Mouse (Mus musculus): ENCODE measurements around the gene Strap.
"Not testable (repeated sequence)": the region's sequence is repeated elsewhere in the genome, so short reads cannot be mapped to it uniquely, and the experiment has no call there.

Strap gene

GRCm38 (mm10) chr6:137734846-137735609 lies at the start of gene Strap:
Strap (plus strand) TSS chr6:137735078.
- peak; percentile 98 for DNase-seq (ENCODE audit: low read depth, low spot score)

- no peak for DNase-seq (ENCODE audit: low read depth, low spot score)
Observed at GRCm38 (mm10) chr6:137687667-137688066, 47.2 kb upstream of the Strap start.

GRCm38 (mm10) chr6:137688079-137688478 lies 46.8 kb upstream of the Strap start:
- no peak for DNase-seq (ENCODE audit: low read depth, low spot score)

GRCm38 (mm10) chr6:137688506-137689105 lies 46.3 kb upstream of the Strap start:
- no peak for DNase-seq (ENCODE audit: low read depth, low spot score)

GRCm38 (mm10) chr6:137690550-137691119 lies 44.2 kb upstream of the Strap start:
- DNase-seq (ENCODE audit: low read depth, low spot score), result no peak

GRCm38 (mm10) chr6:137694310-137694709 lies 40.6 kb upstream of the Strap start:
- DNase-seq (ENCODE audit: low read depth, low spot score), result no peak

GRCm38 (mm10) chr6:137695046-137695445 lies 39.8 kb upstream of the Strap start:
- no peak for DNase-seq (ENCODE audit: low read depth, low spot score)

- no peak for DNase-seq (ENCODE audit: low read depth, low spot score)
Observed at GRCm38 (mm10) chr6:137696445-137697204, 38.3 kb upstream of the Strap start.

- DNase-seq (ENCODE audit: low read depth, low spot score), result no peak
Observed at GRCm38 (mm10) chr6:137699434-137699833, 35.4 kb upstream of the Strap start.

- no peak for DNase-seq (ENCODE audit: low read depth, low spot score)
Observed at GRCm38 (mm10) chr6:137702186-137702585, 32.7 kb upstream of the Strap start.

GRCm38 (mm10) chr6:137702918-137703317 lies 32.0 kb upstream of the Strap start:
- no peak for DNase-seq (ENCODE audit: low read depth, low spot score)

GRCm38 (mm10) chr6:137703431-137703830 lies 31.4 kb upstream of the Strap start:
- no peak for DNase-seq (ENCODE audit: low read depth, low spot score)

GRCm38 (mm10) chr6:137704300-137704939 lies 30.5 kb upstream of the Strap start:
- DNase-seq (ENCODE audit: low read depth, low spot score), result no peak

GRCm38 (mm10) chr6:137706209-137706608 lies 28.7 kb upstream of the Strap start:
- DNase-seq (ENCODE audit: low read depth, low spot score), result no peak

GRCm38 (mm10) chr6:137708726-137709405 lies 26.0 kb upstream of the Strap start:
- DNase-seq (ENCODE audit: low read depth, low spot score), result not testable (repeated sequence)

- DNase-seq (ENCODE audit: low read depth, low spot score), result no peak
Observed at GRCm38 (mm10) chr6:137710179-137711037, 24.5 kb upstream of the Strap start.

- DNase-seq (ENCODE audit: low read depth, low spot score), result no peak
Observed at GRCm38 (mm10) chr6:137712654-137713309, 22.1 kb upstream of the Strap start.

GRCm38 (mm10) chr6:137713310-137713664 lies 21.6 kb upstream of the Strap start:
- DNase-seq (ENCODE audit: low read depth, low spot score), result no peak

- no peak for DNase-seq (ENCODE audit: low read depth, low spot score)
Observed at GRCm38 (mm10) chr6:137716802-137717201, 18.1 kb upstream of the Strap start.

Measured in WW6 (cell line).